Mouse (Mus musculus): ENCODE data around the gene B630019K06Rik.
A peak's percentile ranks its signal among the peaks of the same experiment; 100 is the strongest.
"Not testable (repeated sequence)": the region's sequence is repeated elsewhere in the genome, so short reads cannot be mapped to it uniquely, and the experiment has no call there.

Gene B630019K06Rik

DNA sequence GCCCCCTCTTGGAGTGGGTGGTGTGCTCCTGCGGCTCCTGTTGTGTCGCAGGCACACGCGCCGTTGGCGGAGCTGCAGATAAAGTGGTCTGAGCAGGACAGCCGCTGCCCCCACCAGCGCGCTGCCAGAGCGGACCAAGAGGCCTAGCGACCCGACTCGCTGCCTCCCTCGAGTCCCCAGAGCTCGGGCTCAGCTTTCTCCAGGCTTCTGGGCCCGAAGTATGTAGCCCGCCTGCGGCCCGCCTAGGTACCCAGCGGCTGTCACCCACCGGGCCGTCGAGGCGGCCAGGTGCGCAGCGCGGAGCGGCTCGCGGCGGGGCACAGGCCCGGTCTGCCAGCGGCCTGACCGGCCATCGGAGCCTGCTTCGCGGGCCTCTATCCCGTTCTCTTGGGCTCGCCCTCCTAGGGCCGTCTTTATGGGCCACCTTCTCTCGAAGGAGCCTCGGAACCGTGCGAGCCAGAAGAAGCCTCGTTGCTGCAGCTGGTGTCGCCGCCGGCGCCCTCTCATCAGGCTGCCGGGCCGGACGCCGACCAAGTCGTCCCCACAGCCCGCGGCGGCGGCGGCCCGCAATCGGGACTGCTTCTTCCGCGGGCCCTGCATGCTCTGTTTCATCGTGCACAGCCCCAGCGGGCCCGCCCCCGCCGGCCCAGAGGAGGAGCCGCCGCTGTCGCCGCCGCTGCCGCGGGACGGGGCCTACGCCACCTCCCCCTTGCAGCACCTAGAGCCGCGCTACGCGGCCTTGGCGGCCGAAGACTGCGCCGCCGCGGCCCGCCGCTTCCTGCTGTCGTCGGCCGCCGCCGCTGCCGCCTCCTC, at the start of gene B630019K06Rik:
B630019K06Rik (plus strand) TSS at position 40 of the 813 bp plus-strand sequence.
- DNase-seq = peak; percentile 65 to 70

DNA sequence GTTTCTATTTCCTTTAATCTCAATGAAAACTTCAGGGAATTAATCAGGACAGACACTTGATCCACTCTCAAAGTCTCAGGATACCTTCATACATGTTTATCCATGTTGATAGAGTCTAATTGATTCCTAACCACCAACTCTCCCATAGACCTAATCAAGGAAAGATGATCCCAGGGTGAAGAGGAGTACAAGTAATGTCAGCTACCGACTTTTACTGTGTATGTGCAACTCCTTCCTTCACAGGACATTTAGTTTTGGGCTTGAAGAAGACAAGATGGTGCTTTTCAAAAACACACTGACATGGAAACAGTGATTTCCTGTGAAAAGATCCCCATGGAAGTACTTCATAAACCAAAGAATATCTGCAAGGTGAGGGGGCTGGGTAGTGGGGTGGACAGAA, 48.5 kb upstream of the B630019K06Rik start, which contains the start of gene Gm6592:
Gm6592 (plus strand) TSS at position 301 of the 400 bp plus-strand sequence.
- no peak for DNase-seq

DNA sequence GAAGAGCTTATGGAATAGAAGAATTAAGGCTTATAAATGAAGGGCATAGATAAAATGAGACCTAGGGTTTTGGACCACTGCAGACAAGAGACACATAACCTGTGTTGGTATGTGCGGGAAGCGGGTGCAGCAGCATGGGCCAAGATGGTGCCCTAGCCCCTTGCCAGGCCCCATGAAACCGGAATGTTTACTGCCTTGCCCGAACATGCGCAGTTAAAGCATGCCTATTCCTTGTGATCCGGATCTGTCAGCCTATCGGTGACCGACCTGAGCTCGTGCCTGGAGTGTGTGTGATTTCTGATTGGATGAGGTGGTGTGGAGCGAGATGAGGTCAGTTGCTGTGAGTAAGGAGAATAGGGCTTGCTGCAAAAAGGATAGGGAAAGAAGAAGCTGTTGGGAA, 39.7 kb upstream of the B630019K06Rik start:
- DNase-seq = no peak

DNA sequence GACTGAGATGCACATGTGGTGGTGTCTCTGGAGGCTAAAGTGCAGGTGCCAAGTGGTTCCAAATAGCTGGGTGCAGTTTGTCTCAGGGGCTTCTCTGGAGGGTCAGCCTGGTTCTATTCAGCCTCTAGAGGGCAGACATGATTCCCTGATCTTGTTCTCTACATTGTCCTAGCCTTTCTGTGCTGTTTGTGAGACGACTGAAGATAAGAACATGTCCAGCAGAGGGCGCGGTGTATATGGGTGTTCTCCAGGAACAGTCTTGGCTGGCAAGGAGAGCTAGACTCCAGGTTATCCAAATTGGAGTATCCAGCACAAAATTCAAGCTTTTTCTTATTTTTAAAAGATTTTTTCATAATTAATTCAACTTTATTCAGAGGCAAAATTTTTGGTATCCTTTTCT, 27.9 kb upstream of the B630019K06Rik start:
- DNase-seq = peak; percentile 55 to 78

DNA sequence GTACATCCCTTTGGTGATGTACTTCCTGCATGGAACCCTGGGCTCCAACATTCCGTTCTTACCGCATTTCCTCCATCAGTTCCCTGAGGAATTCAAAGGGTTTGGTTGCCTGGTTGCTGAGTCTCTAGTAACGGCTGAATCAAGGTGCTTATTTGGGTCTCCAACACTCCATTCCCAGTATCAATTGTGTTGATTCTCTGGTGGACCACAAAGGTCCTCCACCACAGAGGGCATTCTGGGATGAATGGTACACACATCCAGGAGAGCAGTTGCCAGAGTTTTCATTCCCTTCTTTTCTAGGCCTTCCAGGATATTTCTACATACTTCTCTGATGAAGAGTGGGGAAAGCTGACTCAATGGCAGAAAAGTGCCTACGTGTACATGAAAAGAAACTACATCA, 18.2 kb upstream of the B630019K06Rik start, which contains the start of gene Gm5751:
Gm5751 (plus strand) TSS at position 301 of the 400 bp plus-strand sequence.
- DNase-seq = not testable (repeated sequence)

DNA sequence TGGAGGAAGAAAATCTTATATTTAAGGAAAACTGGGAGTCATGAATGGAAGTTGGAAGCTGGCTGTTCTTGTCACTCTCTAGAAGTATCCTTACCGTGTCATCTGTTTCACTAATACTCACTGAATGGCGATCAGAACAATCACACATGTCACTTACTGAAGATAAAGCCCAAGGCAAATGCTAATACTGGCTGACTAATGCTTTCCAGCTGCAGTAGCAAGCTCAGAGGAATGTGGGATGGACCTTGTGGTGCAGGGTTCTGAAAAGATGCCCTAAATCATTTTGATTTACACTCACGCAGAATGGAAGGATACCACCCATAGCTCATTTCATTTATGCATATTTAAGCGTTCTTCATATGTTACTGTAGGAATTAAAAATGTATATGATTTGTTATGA, 7.8 kb upstream of the B630019K06Rik start:
- DNase-seq = no peak

DNA sequence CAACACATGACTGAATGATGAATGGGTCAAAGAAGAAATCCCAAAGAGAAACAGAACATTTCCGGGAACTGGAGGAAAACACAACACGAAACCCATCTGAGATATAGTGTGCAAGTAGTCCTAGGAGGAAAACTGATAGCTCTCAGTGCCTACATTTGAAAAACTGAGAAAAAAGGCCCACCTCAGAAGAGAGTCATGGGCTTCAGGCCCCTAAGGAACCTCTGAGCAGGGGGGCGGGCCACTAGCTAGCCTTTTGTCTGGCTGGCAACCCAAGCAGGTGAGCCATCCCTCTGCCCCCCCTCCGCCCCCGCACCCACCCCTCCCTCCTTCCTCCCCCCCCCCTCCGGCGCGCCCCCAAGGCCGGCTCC, 223 bp upstream of the B630019K06Rik start:
- no peak for DNase-seq

DNA sequence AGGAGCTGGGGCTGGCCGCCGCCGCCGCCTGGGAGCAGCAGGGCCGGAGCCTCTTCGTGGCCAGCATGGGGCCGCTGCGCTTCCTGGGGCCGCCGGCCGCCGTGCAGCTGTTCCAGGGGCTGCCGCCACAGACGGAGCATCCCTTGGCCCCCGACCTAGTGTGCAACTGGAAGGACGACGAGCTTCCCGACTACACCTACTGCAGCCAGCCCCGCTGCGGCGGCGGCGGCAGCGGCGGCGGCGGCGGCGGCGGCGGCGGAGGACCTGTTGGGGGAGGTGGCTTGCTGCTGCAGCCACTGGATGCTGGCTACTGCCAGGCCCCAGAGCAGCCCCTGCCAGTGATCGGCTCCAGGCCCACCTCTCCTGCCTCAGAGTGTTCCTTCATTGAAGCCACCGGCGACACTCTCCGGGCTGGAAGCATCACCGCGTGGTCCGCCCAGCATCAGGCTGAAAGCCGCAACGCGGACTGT, 1.0 kb downstream of the B630019K06Rik start:
- no peak for DNase-seq

DNA sequence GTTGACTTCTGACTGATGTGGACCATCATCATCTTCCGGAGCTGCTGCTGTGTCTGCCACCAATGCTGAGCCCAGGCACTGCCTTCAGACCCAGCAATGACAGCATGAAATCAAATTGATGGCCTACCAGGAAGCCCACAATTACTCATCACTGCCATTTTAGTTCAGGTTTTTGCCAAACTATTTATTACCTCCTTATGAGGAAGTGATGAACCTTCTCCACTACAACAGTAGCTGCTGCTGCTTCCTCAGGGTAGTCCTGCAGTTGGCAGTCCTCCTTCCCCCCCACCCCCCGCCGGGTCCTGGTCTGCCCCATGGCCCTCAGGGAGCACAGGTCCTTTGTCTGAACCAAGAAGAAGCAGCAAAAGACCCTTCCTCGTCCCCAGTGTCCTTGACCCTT, 8.6 kb downstream of the B630019K06Rik start:
- no peak for DNase-seq

DNA sequence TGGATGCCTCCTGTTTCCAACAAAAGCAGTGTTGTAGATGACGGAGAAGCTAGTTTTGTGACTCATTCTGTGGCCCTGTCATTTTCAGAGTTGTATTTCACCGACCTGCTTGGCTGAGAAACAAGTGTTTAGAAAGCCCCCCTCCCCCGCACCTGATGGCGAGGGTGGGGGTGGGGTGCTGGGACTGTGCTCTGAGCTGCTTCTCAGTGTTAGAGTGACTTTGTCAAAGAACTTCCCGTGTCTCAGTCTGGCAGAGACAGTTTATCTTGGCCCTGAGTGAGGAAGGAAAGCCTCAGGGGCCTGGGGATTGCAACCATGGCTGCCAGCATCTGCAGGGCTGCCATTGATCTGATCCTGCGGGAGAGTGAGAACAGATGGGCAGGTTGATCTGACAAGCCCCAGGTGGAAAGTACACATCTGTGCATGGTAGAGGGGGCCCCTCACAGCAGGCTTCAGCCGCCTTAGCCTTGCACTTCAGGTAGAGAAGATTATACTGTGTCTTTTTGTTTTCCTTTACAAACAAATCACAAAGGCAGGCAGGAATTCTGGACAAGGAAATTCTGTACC, 9.8 kb downstream of the B630019K06Rik start:
- DNase-seq = no peak

DNA sequence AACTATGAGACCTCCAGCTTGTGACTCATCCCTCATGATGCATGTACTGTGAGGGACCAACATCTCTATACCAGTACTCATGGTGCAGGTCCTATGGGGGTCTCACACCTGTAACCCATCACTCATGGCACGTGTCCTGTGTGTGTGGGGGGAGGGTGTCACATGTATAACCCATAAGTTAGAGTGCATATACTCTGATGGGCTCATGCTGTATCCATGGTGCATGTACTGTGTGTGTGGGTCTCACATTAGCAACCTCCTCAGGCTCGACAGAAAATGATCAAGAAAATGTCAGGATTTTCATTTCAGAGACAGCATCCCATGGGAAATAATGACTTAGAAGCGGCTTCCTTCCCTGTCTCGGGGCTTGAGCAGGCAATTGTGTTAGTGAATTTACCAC, 28.9 kb downstream of the B630019K06Rik start:
- DNase-seq = no peak

DNA sequence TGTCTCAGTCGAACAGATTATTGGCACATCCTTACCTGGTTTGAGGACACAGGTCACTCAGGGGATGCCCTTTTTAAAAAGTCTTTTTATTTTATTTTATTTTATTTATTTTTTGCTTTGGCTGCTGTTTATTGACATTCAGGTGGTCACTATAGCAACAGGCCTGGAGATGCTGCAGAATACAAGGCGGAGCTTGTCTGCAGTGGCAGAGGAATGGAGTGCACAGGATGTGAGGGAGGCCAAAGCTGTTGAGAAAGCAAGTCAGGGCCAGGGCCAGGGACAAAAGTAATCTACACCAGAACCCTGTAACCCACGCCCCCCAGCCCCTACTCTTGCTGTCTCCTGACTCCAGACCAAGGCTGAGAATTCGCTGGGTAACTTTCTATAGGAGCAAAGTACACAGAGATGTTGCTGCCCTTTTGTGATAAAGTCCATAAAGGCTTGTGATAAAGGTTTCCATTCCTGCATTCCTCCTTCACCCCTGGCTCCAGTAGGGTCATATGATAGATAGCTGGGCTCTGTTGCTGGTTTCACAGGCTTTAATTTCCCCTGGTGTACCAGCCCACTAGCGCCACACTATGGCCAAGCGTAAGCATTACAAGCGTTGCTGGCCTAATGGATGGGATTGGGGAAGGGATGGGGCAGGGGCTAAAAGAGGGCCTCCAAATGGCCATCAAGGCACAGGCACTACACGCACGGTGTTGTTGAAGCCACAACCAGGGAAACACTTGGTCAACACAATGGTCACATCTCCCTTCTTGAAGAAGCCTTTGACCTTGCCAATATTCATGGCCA, 29.8 kb downstream of the B630019K06Rik start:
- DNase-seq = peak in 1 of 2 experiments; percentile 18

DNA sequence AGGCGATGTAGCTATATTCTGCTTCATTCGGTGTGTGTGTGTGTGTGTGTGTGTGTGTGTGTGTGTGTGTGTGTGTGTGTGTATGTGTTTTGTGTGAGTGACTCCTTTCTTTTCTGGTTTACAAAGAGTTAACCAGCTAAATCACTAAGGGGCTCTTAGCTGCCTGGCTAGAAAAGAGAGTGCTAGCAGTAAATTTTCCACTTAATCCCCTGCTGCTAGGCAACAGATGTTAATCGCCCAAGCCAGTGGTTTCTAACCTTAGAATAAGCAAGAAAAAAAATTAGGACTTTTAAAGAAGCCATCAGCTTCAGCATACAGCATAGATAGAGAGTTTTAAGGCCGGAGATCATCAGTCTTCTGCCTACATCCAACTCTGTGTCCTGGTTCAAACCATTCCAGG, 35.1 kb downstream of the B630019K06Rik start:
- no peak for DNase-seq

DNA sequence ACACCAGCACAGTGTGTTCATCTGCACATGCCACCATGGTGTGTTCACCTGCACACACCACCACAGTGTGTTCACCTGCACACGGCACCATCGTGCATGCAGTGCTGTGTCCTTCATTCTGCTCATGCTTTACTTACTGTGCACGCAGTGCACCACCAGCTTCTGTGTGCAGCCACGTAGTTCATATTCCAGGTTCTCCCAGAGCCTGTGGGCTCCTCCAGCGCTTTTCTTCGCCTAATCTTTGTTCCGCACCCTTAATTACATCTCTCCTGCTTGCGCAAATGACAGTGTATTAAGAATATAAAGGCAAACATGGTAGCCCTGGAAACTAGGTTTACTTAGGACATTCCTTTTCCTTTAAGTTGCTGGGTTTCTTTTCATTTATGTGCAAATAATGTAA, 51.9 kb downstream of the B630019K06Rik start:
- DNase-seq = no peak

Data from cerebellum, postnatal 25 days (tissue).